Mouse (Mus musculus) bone marrow macrophage, adult 2 months (primary cell): ENCODE measurements around the gene Vps37c.

Source experiments
- CTCF ChIP-seq: IDR thresholded peaks from 2 replicates; pipeline ENCODE4 v1.5.1; 2012; ENCODE audit warnings: low read depth, mild to moderate bottlenecking, low read length, moderate library complexity
- POLR2A ChIP-seq: IDR thresholded peaks from 2 replicates; pipeline ENCODE4 v1.6.1; 2012; ENCODE audit warnings: mild to moderate bottlenecking, low read depth, low read length, borderline replicate concordance

- TF ChIP-seq CTCF (no peak), POLR2A (no peak)
These were observed 30.8 kb upstream of the Vps37c start for GRCm38 (mm10) chr19:10657742-10658141.
